Mouse (Mus musculus): Measurements from ENCODE around the gene Ccpg1os. TPM values are rescaled to one million over a fixed set of nuclear protein-coding genes. Genes with fewer than 3 reads are reported as not detected.

The Ccpg1os gene
- 235 TPM for polyA plus RNA-seq (2014; fragmentation: Illumina TruSeq; extraction: RNeasy Lipid Tissue Mini Kit (QIAGEN cat#74804); ENCODE audit: low read depth, low replicate concordance)

DNA sequence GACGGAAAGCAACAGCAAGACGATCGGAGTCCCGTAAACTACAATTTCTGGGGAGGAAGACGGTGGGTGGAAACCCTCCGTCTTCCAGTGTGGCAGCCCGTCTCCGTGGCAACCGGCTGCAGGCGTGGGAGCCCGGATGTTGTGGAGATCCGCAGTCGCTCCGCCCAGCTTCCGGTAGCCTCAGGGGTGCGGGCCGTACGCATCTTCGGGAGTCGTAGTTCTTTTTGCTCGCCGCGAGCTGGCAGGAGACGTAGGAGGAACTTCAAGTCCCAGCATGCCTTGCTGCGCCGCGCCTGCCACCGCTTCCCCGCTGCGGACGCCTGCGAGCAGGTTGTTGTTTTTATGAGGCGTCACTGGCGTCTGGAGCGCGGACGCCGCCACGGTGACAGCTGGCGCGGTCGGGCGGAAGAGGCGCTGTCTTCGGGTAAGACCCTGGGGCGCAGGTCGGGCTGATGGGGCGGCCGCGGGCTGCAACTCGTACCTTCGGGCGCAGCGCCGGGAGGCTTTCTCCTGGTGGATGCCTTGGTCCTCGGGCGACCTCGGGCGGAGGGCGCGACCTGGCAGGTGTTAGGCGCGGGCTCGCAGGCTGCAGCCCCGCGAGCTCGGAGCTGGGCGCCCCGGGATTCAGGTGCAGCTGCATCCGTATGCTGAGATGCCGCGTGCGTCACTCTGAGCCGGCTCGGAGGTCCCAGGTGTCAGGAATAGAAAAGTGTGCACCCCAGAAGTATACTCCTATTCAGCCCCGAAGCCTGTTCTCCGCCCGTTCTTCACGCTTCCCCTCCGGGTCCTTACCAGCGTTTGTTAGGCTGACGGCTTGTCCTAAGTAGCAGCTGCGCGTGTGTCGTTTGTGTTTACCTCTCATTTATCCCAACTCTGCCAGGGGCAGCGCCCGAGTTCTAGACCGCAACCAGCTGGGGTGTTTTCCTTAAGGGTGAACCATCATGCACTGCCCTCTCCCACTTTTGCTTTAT is at the start of gene Ccpg1os, which contains the start of gene Ccpg1:
Gene Ccpg1os (minus strand): TSS at position 133 of the 971 bp plus-strand sequence.
Gene Ccpg1 (plus strand): TSS at position 180 of the 971 bp plus-strand sequence.

DNA sequence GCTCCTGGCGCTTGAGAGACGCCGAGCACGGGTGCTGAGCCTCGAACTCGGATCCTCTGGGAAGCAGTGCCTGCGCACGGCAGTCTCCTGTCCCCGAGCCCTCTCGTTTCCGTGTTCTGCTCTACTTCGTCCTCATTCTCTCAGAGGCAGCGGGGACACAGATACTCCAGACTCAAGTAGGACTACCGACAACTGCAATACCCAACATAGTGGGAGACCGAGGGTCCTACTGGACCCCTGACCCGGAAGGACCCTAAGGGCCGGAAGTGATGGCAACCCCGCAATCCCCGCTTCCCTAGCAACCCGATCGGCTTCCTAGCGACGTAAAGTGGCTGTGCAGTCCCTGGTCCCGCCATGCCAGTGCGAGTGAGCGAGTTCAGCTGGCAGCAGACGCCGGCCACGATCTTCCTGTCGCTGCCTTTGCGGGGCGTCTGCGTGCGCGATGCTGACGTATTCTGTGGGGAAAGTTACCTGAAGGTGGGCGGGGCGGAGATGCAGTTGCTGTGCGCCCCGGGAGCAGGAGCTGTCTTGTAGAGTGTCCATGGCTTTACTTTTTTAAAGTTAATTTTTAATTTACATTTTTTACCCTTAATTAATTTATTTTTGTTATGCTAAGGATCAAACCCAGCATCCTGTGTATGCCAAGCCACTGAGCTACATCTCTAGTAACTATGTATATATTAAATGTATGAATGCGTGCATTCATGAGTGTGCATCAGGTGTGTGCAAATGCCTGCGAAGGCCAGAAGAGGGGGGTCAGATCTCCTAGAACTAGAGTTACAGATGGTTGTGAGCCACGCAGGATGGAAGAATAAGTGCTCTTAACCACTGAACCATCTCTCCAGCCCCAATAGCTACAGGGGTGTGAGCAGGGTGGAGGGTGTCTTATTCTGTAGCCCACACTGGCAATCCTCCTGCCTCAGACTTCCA is 26.4 kb downstream of the Ccpg1os start, which contains the start of the genes Dyx1c1 and Gm44503:
Gene Dyx1c1 (plus strand): TSS at position 265 of the 930 bp plus-strand sequence.
Gene Gm44503 (plus strand): TSS at position 332 of the 930 bp plus-strand sequence.

Other genes starting within 250 kb of the Ccpg1os start
- gene Prtg, start 178.5 kb downstream of the Ccpg1os start, polyA plus RNA-seq (2014; fragmentation: Illumina TruSeq; extraction: RNeasy Lipid Tissue Mini Kit (QIAGEN cat#74804); ENCODE audit: low read depth, low replicate concordance): 0.38 TPM
- 1.5 TPM for gene Pygo1, start 59.7 kb downstream of the Ccpg1os start, polyA plus RNA-seq (2014; fragmentation: Illumina TruSeq; extraction: RNeasy Lipid Tissue Mini Kit (QIAGEN cat#74804); ENCODE audit: low read depth, low replicate concordance)
- 44.3 TPM for gene Dyx1c1, start 26.6 kb downstream of the Ccpg1os start, polyA plus RNA-seq (2014; fragmentation: Illumina TruSeq; extraction: RNeasy Lipid Tissue Mini Kit (QIAGEN cat#74804); ENCODE audit: low read depth, low replicate concordance)
- not detected for gene Gm44503, start 26.5 kb downstream of the Ccpg1os start, polyA plus RNA-seq (2014; fragmentation: Illumina TruSeq; extraction: RNeasy Lipid Tissue Mini Kit (QIAGEN cat#74804); ENCODE audit: low read depth, low replicate concordance)
- gene Ccpg1, start within 50 bp of the Ccpg1os start, polyA plus RNA-seq (2014; fragmentation: Illumina TruSeq; extraction: RNeasy Lipid Tissue Mini Kit (QIAGEN cat#74804); ENCODE audit: low read depth, low replicate concordance): 142 TPM
- gene Pigb, start 55.0 kb upstream of the Ccpg1os start, polyA plus RNA-seq (2014; fragmentation: Illumina TruSeq; extraction: RNeasy Lipid Tissue Mini Kit (QIAGEN cat#74804); ENCODE audit: low read depth, low replicate concordance): 4.3 TPM
- 22.6 TPM for gene Rab27a, start 59.5 kb upstream of the Ccpg1os start, polyA plus RNA-seq (2014; fragmentation: Illumina TruSeq; extraction: RNeasy Lipid Tissue Mini Kit (QIAGEN cat#74804); ENCODE audit: low read depth, low replicate concordance)
- gene Khdc3, start 116.5 kb upstream of the Ccpg1os start, polyA plus RNA-seq (2014; fragmentation: Illumina TruSeq; extraction: RNeasy Lipid Tissue Mini Kit (QIAGEN cat#74804); ENCODE audit: low read depth, low replicate concordance): 0.22 TPM
- not detected for gene Gm20509, start 117.1 kb upstream of the Ccpg1os start, polyA plus RNA-seq (2014; fragmentation: Illumina TruSeq; extraction: RNeasy Lipid Tissue Mini Kit (QIAGEN cat#74804); ENCODE audit: low read depth, low replicate concordance)
- gene Rsl24d1, start 128.0 kb upstream of the Ccpg1os start, polyA plus RNA-seq (2014; fragmentation: Illumina TruSeq; extraction: RNeasy Lipid Tissue Mini Kit (QIAGEN cat#74804); ENCODE audit: low read depth, low replicate concordance): 47.3 TPM

Data from testis, adult 10 weeks (tissue).